Mouse (Mus musculus): ENCODE data around the gene Elovl3. TPM values are rescaled to one million over a fixed set of nuclear protein-coding genes. Genes with fewer than 3 reads are reported as not detected.

The Elovl3 gene
- polyA plus RNA-seq, 1 experiment from 2014 or later, result 0.93 TPM

- peaks cover 10% of the 10 kb centered on the region for H3K36me3 ChIP-seq
- WGBS, result 80% methylated on average over 5 of the region's 5 CpGs
- H3K4me3 ChIP-seq, result no peak overlapping the region
- no peaks in the 10 kb centered on the region for H3K27me3 ChIP-seq
- H3K9ac ChIP-seq, result no peak overlapping the region
- H3K4me1 ChIP-seq, result no peaks in the 10 kb centered on the region
- no peaks in the 10 kb centered on the region for H3K9me3 ChIP-seq
- no peak for ATAC-seq (ENCODE audit: insufficient number of reproducible peaks, insufficient read depth, low FRiP score, low TSS enrichment)
- H3K27ac ChIP-seq, result no peak overlapping the region
- H3K4me2 ChIP-seq (replicated peaks), result no peak overlapping the region
Observed at GRCm38 (mm10) chr19:46172541-46172940, 40.8 kb downstream of the Elovl3 start.

- no peaks in the 10 kb centered on the region for H3K4me1 ChIP-seq
- H3K36me3 ChIP-seq, result peaks cover 10% of the 10 kb centered on the region
- no peaks in the 10 kb centered on the region for H3K27me3 ChIP-seq
- ATAC-seq (ENCODE audit: insufficient number of reproducible peaks, insufficient read depth, low FRiP score, low TSS enrichment), result no peak
- H3K4me2 ChIP-seq (replicated peaks), result no peak overlapping the region
- no peak overlapping the region for H3K4me3 ChIP-seq
- no peaks in the 10 kb centered on the region for H3K9me3 ChIP-seq
- H3K27ac ChIP-seq, result no peak overlapping the region
- no peak overlapping the region for H3K9ac ChIP-seq
Observed at GRCm38 (mm10) chr19:46175173-46175572, 43.5 kb downstream of the Elovl3 start.

GRCm38 (mm10) chr19:46177046-46177445 lies 45.3 kb downstream of the Elovl3 start:
- no peaks in the 10 kb centered on the region for H3K36me3 ChIP-seq
- no peak for ATAC-seq (ENCODE audit: insufficient number of reproducible peaks, insufficient read depth, low FRiP score, low TSS enrichment)
- no peak overlapping the region for H3K4me2 ChIP-seq (replicated peaks)
- no peaks in the 10 kb centered on the region for H3K27me3 ChIP-seq
- H3K9me3 ChIP-seq, result no peaks in the 10 kb centered on the region
- H3K4me3 ChIP-seq, result no peak overlapping the region
- no peaks in the 10 kb centered on the region for H3K4me1 ChIP-seq
- WGBS, result 47% methylated on average over 5 of the region's 5 CpGs
- H3K9ac ChIP-seq, result no peak overlapping the region
- H3K27ac ChIP-seq, result no peak overlapping the region

GRCm38 (mm10) chr19:46180274-46180673 lies 48.6 kb downstream of the Elovl3 start:
- Histone ChIP-seq H3K4me3 (no peak overlapping the region), H3K27ac (no peak overlapping the region), H3K36me3 (0 out of 2 replicates have a peak, but pooled peaks cover 3% of the 10 kb centered on the region), H3K27me3 (no peaks in the 10 kb centered on the region), H3K4me2 (replicated peaks) (no peak overlapping the region), H3K4me1 (no peaks in the 10 kb centered on the region), H3K9me3 (no peaks in the 10 kb centered on the region), H3K9ac (no peak overlapping the region)
- WGBS, result 91% methylated on average over 2 of the region's 2 CpGs
- no peak for ATAC-seq (ENCODE audit: insufficient number of reproducible peaks, insufficient read depth, low FRiP score, low TSS enrichment)

GRCm38 (mm10) chr19:46182241-46182640 lies 50.5 kb downstream of the Elovl3 start:
- no peaks in the 10 kb centered on the region for H3K9me3 ChIP-seq
- no peaks in the 10 kb centered on the region for H3K27me3 ChIP-seq
- H3K4me3 ChIP-seq, result no peak overlapping the region
- WGBS, result 88% methylated on average over 3 of the region's 3 CpGs
- H3K4me1 ChIP-seq, result no peaks in the 10 kb centered on the region
- no peak for ATAC-seq (ENCODE audit: insufficient number of reproducible peaks, insufficient read depth, low FRiP score, low TSS enrichment)
- H3K27ac ChIP-seq, result no peak overlapping the region
- H3K36me3 ChIP-seq, result 0 out of 2 replicates have a peak, but pooled peaks cover 3% of the 10 kb centered on the region
- H3K4me2 ChIP-seq (replicated peaks), result no peak overlapping the region
- H3K9ac ChIP-seq, result no peak overlapping the region

Other genes with a start within 250 kb of the Elovl3 start
- 20.0 and 21.5 TPM in 2 replicates for gene Armh3, start 133.4 kb upstream of the Elovl3 start, polyA plus RNA-seq (2016; fragmentation: Nextera tagmentation; extraction: Ambion mirVana)
- 6.1 and 7.2 TPM in 2 replicates for gene Hps6, start 128.4 kb upstream of the Elovl3 start, polyA plus RNA-seq (2016; fragmentation: Nextera tagmentation; extraction: Ambion mirVana)
- 37.9 and 39.7 TPM in 2 replicates for gene Pprc1, start 87.0 kb upstream of the Elovl3 start, polyA plus RNA-seq (2016; fragmentation: Nextera tagmentation; extraction: Ambion mirVana)
- gene Ldb1, start 86.7 kb upstream of the Elovl3 start, polyA plus RNA-seq (2016; fragmentation: Nextera tagmentation; extraction: Ambion mirVana), result 131 and 142 TPM in 2 replicates
- 93.8 and 102 TPM in 2 replicates for gene Nolc1, start 56.0 kb upstream of the Elovl3 start, polyA plus RNA-seq (2016; fragmentation: Nextera tagmentation; extraction: Ambion mirVana)
- 9.5 and 12.3 TPM in 2 replicates for gene Pitx3, start 16.4 kb downstream of the Elovl3 start, polyA plus RNA-seq (2016; fragmentation: Nextera tagmentation; extraction: Ambion mirVana)
- 70.1 and 70.9 TPM in 2 replicates for gene Gbf1, start 20.6 kb downstream of the Elovl3 start, polyA plus RNA-seq (2016; fragmentation: Nextera tagmentation; extraction: Ambion mirVana)
- 9.0 and 10.6 TPM in 2 replicates for gene Nfkb2, start 172.4 kb downstream of the Elovl3 start, polyA plus RNA-seq (2016; fragmentation: Nextera tagmentation; extraction: Ambion mirVana)
- gene Psd, start 195.3 kb downstream of the Elovl3 start, polyA plus RNA-seq (2016; fragmentation: Nextera tagmentation; extraction: Ambion mirVana), result 6.9 and 8.1 TPM in 2 replicates
- gene Fbxl15, start 196.3 kb downstream of the Elovl3 start, polyA plus RNA-seq (2016; fragmentation: Nextera tagmentation; extraction: Ambion mirVana), result 15.4 and 16.4 TPM in 2 replicates
- 207 TPM in 2 replicates for gene Cuedc2, start 206.8 kb downstream of the Elovl3 start, polyA plus RNA-seq (2016; fragmentation: Nextera tagmentation; extraction: Ambion mirVana)
- 4.4 and 4.6 TPM in 2 replicates for gene Mfsd13a, start 209.2 kb downstream of the Elovl3 start, polyA plus RNA-seq (2016; fragmentation: Nextera tagmentation; extraction: Ambion mirVana)
- gene 2310034G01Rik, start 218.4 kb downstream of the Elovl3 start, polyA plus RNA-seq (2016; fragmentation: Nextera tagmentation; extraction: Ambion mirVana), result 2.2 and 2.3 TPM in 2 replicates